Mouse (Mus musculus) lung, adult 18-20 months (tissue): Measurements from ENCODE around the gene Ttc7b.

Experiments used
- DNase-seq, 2 experiments: peaks; one replicate each; pipeline ENCODE4 v3.0.0; 2022; ENCODE audit warnings: mixed read lengths in 2 of 2

The Ttc7b gene

DNA sequence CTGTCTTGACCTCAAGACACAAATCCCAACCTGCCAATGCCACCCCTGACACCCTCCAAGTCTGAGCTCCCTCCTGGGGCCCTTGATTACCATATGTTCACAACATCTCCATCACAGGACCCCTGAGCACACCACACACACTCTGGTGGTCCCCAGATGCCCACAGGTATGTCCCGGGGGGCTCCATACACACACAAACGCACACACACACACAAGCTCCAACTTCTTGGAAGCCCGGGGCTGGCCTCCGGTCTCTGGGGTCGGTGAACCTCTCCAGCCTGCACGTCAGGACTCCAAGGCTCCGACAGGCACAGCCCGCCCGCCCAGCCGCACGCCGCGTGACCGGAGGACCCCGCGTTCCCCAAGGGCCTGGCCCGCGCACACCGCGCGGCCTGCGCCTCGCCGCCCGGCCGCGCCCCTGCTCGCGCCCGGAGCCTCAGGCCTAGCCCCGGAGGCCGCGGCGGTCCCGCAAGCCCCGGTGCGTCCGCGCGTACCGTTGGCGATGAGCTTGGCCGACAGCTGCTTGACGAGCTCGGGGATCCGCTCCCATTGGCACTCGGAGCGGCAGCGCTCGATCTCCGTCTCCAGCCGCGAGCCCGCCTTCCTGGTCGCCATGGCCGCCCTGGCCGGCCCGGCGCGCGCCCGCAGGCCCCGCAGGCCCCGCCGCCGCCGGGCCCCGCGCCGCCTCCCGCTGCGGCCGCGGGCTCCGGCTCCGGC, 391 bp downstream of the Ttc7b start:
- DNase-seq: peak; percentile 45 to 51

DNA sequence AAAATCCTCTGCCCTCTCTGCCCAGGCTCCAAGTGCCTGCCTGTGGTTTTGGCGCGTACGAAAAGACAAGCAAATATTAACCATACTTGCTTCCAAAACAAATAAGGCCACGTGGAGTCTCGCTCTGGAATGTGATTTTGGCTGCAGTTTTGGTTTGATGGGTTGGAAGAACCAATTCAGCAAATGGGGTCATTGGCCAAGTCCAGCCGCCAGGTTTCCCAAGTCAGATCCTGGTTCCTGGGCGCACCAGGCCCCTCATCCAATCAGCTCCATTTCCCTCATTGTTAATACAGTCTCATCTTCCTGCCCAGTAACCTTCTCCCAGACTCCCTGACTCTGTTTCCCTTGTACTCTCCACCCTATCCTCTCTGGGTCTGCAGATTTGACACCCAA, 946 bp downstream of the Ttc7b start:
- DNase-seq: peak; percentile 63 to 71

- DNase-seq: peak in 1 of 2 experiments; percentile 45
These were observed 3.3 kb downstream of the Ttc7b start for GRCm38 (mm10) chr12:100517371-100517770.

DNA sequence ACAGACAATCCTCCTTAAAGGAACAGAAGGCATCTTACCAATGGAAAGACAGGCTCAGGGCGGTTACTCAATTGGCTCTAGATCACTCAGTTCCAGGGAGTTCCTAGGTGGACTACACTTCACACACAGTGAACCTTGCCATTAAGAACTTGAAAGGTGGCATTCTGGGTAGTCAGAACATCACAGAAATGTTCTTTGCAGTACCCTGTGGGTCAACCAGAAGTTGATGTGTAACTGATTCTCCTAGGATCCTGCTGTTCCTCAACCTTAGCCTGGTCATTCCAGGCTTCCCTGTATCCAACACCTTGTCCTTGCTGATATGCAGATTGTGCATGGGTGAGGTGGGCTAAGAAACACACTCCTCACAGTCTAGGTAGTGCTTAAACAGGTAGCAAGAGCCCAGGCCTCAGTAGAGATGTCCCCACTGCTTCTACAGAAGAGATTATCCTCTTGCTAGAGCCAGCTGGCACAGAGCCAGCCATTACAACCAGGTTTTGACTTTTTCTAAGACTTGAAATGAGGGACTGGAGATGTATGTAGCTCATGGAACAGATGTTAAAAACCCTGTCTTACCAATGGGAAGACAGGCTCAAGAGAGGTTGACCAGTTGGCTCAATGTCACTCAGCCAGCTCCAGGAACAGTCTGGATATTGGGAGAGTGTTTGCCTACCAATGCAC, 4.3 kb downstream of the Ttc7b start:
- no peak for DNase-seq

DNA sequence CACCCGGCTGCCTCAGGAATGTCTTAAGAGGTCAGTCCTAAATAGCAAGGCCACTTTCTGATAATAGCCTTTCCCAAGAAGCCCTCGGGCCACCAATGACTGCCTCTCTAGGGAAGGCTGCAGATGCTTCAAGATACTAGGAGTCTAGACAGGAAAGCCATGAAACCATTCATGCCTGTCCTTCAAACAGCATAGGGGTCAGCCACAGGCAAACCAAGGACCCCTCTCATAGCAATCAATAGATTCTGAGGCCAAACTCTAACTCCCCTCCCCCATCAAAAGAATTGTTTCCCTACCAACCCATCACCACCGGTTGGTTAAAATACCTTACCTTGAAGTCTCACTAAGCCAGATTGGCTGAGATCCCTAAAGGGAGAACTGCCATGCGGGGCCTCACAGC, 5.1 kb downstream of the Ttc7b start:
- no peak for DNase-seq

- DNase-seq: no peak
These were observed 6.0 kb downstream of the Ttc7b start for GRCm38 (mm10) chr12:100514611-100515010.

DNA sequence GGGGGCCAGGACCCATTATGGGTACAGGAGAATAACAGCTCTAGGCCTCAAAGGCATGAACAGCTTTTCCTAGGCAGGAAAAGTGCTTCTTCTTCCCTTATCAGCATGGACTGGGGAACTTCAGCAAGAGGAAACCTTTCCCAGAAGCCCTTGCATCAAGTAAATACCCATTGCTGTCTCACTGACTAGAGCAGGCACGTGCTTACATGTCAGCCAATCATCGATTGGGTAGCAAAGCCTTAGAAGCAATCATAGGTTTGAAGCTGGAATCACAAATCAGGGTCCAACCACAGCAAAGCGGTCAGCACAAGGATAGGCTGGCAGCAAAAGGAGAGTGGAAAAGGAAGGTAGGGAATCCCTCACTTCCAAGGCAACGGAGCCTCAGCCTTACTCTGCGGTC, 7.5 kb downstream of the Ttc7b start:
- DNase-seq: no peak

DNA sequence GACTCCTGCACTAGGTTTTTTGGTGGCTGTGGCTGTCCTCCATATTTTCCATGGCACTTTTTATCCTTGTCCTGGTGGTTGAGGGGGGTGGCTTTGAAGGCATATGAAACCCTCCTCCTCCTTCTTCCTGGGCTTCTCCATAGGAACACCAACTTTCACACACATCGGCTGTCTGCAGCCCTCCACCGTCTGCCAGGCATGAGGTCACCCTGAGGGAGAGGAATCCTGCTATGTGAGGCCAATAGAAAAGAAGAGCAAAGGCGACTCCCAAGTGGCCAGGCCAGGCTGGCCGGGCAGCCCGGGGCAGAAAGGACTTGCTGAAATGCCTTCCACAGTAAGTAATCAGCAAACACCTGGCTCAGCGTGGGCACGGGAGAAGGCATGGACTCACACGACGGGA, 8.0 kb downstream of the Ttc7b start:
- no peak for DNase-seq

DNA sequence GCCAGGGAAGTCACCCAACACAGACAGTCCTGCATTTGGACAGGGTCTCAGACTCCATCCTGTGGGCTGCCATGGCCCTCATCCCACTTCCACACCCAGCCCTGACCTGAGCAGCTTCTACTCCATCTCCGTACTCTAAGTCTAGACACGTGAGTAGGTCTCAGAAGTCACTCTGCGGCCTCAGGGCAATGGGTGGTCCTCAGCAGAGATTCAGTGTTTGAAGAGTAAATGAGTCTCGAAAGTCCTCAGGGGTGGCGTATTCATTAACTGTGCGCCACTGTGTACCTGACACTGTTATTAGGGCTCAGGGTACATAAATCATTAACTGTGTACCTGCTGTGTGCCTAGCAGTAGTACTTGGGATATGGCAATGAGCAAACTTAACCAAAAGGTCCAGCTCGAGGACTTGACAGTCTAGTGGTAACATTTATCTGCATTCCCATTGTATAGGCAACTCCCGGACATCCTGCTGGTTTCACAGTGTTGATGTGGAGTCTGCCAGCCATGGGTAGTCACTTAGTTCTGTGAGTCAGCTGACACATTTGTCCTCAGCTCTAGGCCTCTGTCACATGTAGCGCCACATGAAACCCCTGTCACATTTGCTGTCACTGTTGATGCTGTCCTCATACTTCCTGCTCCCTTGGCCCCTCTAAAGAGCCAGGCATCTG, 10.9 kb downstream of the Ttc7b start:
- no peak for DNase-seq

- no peak for DNase-seq
These were observed 12.0 kb downstream of the Ttc7b start for GRCm38 (mm10) chr12:100508668-100509067.

GRCm38 (mm10) chr12:100505484-100505883, 15.1 kb downstream of the Ttc7b start:
- no peak for DNase-seq

DNA sequence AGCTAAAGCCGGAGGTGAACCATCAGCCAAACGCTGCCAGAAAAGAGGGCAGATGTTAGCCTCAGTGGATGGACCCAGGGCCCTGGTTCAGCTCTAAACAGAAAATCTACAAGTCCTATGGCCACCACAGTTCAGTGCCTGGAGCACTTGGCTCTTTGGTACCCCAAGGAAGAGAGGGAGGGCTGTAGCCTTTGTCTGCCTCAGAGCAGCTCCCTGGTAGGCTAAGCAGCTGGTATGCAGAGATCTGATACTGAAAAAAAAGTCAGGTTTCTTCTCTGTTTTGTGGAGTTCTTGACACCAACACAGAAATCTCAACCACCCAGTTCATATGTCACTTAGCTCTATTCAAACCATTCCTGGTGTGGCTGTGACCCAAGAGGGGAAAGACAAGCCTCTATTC, 16.0 kb downstream of the Ttc7b start:
- no peak for DNase-seq

GRCm38 (mm10) chr12:100503659-100504058, 17.0 kb downstream of the Ttc7b start:
- DNase-seq: no peak

- DNase-seq: no peak
These were observed 18.1 kb downstream of the Ttc7b start for GRCm38 (mm10) chr12:100502544-100502943.

DNA sequence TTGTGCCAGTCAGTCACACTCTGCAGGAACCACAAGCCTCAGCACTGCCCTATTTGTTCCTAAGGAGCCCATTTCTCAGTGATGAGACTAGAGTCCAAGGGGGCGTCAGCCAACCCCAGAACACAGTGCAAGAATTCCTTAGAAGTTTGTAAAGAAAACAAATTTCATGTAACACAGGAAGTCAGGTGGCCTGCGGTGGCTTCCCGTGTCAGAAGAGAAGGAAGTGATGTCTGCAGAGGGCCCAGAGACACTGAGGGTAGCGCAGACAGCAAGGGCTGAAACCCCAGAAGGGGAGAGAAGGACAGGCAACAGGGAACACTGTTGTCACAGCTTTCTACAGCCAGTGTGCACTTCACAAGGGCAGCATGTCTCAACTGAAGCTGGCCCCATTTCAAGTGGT, 19.4 kb downstream of the Ttc7b start:
- DNase-seq: no peak

GRCm38 (mm10) chr12:100499469-100499868, 21.2 kb downstream of the Ttc7b start:
- DNase-seq: no peak

- no peak for DNase-seq
These were observed 22.6 kb downstream of the Ttc7b start for GRCm38 (mm10) chr12:100498006-100498405.

- no peak for DNase-seq
These were observed 25.5 kb downstream of the Ttc7b start for GRCm38 (mm10) chr12:100495083-100495482.

DNA sequence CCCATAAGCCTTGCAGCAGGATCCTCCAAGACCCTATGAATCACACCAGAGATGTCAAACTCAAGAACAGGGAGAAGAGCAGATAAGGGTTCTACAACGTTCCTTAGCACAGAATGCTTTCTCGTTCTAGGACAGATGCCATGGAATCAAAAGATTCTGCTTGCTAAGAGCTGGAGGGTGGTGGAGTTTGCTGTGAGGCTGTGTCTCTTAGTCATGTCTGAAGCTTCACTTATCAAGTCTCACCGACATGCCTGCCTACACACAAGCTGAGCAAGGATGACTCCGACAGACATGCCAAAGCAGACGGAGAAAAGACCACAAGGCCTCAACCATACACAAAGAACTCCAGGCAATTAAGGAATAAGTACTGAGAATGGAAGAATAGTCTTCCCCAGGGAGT, 27.4 kb downstream of the Ttc7b start:
- DNase-seq: no peak

DNA sequence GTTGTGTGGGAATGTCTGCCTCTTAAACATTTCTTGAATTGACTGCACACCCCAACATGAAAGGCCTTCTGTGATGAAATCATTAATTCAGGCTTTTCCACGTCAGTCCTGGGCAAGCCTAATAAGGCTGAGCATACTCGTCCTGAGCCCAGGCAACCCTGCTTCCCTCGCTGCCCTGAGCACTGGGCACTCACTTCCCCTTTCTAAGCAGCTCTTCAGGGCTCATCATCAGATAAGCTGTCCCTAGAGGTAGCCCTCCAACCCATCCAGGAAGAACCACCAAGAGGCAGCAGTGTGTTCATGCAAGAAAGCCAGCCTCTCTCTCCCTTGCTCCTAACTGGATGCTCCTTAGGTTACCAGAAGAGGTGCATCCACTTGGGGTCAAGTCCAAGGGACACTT, 27.9 kb downstream of the Ttc7b start:
- no peak for DNase-seq

DNA sequence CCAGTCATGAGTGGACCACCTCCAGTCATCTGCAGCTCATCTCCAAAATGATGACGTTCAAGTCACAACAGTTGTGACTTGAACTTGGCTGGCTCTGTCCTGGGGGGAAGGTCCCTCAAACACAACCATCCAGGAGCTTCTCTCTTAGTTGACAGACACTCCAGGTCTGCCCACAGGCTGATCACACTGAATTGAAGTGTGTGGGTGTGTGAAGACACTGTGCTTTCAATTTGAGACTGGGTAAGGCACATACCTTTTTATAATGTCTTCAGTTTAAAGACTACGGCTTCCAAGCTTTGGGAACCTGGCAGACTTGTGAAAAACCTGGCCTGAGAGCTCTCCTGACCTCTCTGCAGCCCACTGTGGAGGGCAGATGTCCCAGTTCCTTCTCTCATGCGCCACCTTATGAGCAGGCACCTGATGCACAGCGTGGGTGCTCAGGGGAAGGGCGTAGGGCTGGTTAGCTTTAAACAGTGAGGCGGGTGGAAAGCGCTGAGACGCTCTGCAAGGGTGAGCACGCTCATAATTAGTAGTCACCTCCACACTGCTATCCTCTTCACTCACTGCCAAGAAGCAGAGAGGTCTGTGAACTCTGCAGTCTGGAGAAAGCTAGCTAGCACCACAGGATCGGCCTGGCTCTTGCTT, 28.5 kb downstream of the Ttc7b start:
- DNase-seq: no peak

DNA sequence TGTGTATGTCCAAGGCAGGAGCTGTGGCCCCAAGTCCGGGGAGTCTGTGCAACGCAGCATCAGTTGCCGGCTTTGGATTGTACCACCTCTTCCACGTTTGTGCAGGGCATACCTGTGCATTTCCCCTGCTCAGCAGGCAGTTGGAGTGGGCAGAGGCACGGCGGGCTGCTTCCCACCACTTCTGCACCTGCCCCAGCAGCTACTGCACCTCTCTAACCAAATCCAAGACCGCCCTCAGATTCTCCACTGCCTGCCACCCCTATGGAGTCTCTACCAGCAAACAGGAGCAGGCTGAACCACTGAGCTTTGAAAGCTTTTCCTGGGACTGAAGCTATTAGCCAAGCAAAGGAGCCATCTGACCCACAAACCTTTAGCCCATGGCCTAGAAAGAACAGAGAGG, 30.8 kb downstream of the Ttc7b start:
- no peak for DNase-seq

GRCm38 (mm10) chr12:100488368-100488767, 32.3 kb downstream of the Ttc7b start:
- no peak for DNase-seq

DNA sequence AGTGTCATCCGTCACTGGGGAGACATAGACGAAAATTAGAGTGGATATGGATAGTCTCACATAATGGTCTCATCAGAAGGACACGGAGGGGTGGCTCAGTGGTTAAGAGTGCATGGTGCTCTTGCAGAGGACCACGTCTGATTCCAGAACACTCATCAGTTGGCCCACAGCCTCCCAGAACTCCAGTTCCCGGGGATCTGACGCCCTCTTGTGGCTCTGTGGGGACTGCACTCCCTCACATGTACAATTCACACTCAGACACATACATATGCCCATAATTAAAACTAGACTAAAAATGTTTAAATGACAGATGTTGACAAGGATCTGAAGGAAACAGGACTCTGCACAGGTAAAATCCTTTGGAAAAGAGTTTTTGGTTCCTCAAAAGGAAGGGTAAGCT, 34.4 kb downstream of the Ttc7b start:
- DNase-seq: no peak
